Mouse (Mus musculus) ES-E14 (cell line): ENCODE data around the gene Zbtb3.

ENCODE experiments used
- CHD2 ChIP-seq: IDR thresholded peaks from 2 replicates; pipeline ENCODE4 v1.6.1; 2014; ENCODE audit warnings: mild to moderate bottlenecking, low read depth, low read length, inconsistent platforms
- HCFC1 ChIP-seq: IDR thresholded peaks from 2 replicates; pipeline ENCODE4 v1.6.1; 2012; ENCODE audit warnings: low read length, inconsistent platforms, borderline replicate concordance; ENCODE audit not compliant: insufficient read depth
- ZC3H11A ChIP-seq: IDR thresholded peaks from 2 replicates; pipeline ENCODE4 v1.6.1; 2012; ENCODE audit warnings: low read depth, mild to moderate bottlenecking, inconsistent platforms, low read length, borderline replicate concordance

DNA sequence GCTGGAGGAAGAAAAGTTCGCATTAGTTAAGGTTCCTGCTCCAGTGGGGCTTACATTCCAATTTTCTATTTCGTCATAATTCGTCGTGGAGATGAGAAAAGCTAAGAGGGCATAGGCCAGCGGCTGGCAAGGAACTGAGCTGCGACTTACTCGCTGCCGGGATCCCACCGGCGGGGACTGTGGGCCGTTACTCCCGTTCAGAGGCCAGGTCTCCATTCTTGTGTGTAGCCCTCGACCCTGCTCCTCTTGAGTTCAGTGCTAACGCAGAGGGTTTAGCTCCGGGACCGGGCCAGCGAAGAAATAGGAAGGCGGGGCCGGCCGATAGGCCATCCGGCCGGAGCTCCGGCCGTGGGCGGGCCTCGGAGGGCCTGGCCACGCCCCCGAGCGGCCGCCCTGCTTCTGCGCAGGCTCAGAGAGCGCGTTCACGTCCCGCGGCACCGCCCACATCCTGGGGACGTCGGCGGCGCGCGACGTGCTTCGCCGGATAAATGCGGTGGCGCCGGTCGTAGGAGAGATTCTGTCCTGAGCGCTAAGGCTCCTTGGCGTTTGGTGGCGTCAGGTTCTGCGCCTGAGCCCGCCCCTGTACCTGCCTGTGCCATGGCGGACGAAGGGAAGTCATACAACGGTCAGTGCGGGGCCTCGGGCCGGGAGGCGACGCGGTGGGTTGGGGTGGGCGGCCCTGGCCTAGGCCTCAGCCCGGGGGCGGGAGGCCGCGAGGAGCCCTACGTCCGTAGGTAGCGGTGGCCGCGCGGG is 45.5 kb upstream of the Zbtb3 start, which contains the start of gene Nxf1:
- TF ChIP-seq ZC3H11A (no peak), HCFC1 (no peak; the same call in 1 of the 2 replicates), CHD2 (no peak)
